Mouse (Mus musculus) testis, adult 2 months (tissue): ENCODE measurements at regions not wholly inside any gene's neighbourhood (a gene's known extent, or its start where the extent isn't known, plus 50 kb on each side); places are given as distances from the start of the nearest gene placed in this dataset.

Source experiments
- H3K27ac ChIP-seq: fragments of 200-500 bp; 2 replicates; pipeline ENCODE4 v1.5.1; 2012; ENCODE audit warnings: low read depth, low read length; ENCODE audit not compliant: control insufficient read depth, insufficient read depth
- H3K27me3 ChIP-seq: fragments of 200-500 bp; 2 replicates; pipeline ENCODE4 v1.6.1; 2012; ENCODE audit warnings: mild to moderate bottlenecking, low read length, moderate library complexity; ENCODE audit not compliant: control insufficient read depth, insufficient read depth
- H3K36me3 ChIP-seq: fragments of 200-500 bp; 2 replicates; pipeline ENCODE4 v1.6.1; 2012; ENCODE audit warnings: mild to moderate bottlenecking, low read length; ENCODE audit not compliant: control insufficient read depth, insufficient read depth
- H3K4me1 ChIP-seq: fragments of 200-500 bp; 2 replicates; pipeline ENCODE4 v1.6.1; 2012; ENCODE audit warnings: low read length; ENCODE audit not compliant: control insufficient read depth, insufficient read depth
- H3K4me3 ChIP-seq: fragments of 200-500 bp; 2 replicates; pipeline ENCODE4 v1.5.1; 2012; ENCODE audit warnings: low read depth, mild to moderate bottlenecking, low read length, moderate library complexity, mixed read lengths; ENCODE audit not compliant: control insufficient read depth
- CTCF ChIP-seq: fragments of 200-500 bp; IDR thresholded peaks from 2 replicates; pipeline ENCODE4 v1.5.1; 2012; ENCODE audit warnings: low read depth, mild to moderate bottlenecking, inconsistent platforms, low read length, moderate library complexity; ENCODE audit not compliant: control insufficient read depth, insufficient read depth, insufficient replicate concordance
- POLR2A ChIP-seq: fragments of 200-500 bp; IDR thresholded peaks from 2 replicates; pipeline ENCODE4 v1.6.1; 2012; ENCODE audit warnings: low read depth, mild to moderate bottlenecking, inconsistent platforms, low read length, moderate library complexity; ENCODE audit not compliant: control insufficient read depth

DNA sequence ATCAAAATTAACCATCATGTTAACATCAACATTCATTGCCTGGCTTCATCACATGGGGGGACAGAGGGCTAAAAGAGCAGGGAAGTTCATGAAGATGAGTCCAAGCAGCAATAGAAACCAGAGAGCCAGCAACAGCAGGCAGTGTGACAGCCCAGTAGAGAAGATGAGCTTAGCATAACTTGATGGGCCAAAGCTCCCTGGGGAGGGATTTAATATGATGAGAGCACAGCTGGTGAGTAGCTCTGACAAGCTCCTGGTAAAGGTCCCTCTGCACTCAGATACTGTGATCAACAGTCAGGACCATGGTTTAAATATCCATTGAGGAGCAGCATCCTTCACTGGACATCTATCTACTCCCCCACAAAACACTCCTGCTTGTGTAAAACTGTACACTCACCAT, 377.2 kb upstream of the Gm10295 start:
- TF ChIP-seq CTCF, result no peak
- TF ChIP-seq POLR2A, result no peak
- Histone ChIP-seq H3K27me3 (no peaks in the 10 kb centered on the region), H3K36me3 (no peaks in the 10 kb centered on the region), H3K27ac (no peak overlapping the region), H3K4me1 (no peaks in the 10 kb centered on the region), H3K4me3 (no peak overlapping the region)

DNA sequence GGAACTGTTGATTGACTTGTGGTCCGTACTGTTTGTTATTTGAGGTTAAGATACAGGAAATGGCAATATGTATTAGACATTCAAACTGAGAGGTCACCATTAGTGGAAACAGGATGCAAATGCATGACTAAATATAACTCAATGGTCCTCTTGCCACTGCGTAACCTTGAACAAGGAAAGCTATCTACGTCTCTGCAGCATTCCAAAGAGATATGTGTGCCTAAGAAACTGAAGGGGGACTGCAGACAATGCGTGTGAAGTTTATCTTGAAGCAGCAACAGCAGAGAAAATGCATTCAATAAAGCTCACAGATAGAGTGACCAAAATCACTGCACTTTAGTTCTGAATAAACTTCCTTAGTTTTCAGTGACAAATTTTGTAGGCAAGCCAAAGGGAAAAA, 356.9 kb upstream of the Gm10295 start:
- TF ChIP-seq CTCF, result no peak
- no peak for TF ChIP-seq POLR2A
- H3K4me3 ChIP-seq, result no peak overlapping the region
- peaks cover 4% of the 10 kb centered on the region for H3K4me1 ChIP-seq
- no peak overlapping the region for H3K27ac ChIP-seq
- H3K36me3 ChIP-seq, result no peaks in the 10 kb centered on the region
- H3K27me3 ChIP-seq, result no peaks in the 10 kb centered on the region

DNA sequence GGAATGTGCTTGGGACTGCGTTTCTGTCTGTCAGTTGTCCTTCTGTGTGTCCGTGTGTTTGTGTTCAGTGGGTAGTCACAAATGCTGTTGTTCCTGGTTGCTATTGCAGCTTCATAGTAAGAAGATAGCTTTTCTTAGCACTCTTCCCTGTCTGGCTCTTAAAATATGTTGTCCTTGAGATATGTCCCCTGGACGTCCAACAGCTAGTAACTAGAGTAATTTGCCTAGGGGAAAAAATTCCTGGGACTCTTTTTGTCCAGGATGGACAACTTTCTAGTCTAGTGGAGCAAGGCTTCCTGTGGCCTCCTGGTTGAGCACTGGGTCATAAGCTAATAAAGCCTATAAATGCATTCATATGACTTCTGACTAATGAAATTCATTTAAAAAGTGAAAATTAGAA, 354.9 kb upstream of the Gm10295 start:
- no peak for TF ChIP-seq POLR2A
- no peak for TF ChIP-seq CTCF
- Histone ChIP-seq H3K36me3 (no peaks in the 10 kb centered on the region), H3K4me3 (no peak overlapping the region; the same call in 1 of the 2 replicates), H3K27me3 (no peaks in the 10 kb centered on the region), H3K27ac (no peak overlapping the region), H3K4me1 (peaks cover 4% of the 10 kb centered on the region)

DNA sequence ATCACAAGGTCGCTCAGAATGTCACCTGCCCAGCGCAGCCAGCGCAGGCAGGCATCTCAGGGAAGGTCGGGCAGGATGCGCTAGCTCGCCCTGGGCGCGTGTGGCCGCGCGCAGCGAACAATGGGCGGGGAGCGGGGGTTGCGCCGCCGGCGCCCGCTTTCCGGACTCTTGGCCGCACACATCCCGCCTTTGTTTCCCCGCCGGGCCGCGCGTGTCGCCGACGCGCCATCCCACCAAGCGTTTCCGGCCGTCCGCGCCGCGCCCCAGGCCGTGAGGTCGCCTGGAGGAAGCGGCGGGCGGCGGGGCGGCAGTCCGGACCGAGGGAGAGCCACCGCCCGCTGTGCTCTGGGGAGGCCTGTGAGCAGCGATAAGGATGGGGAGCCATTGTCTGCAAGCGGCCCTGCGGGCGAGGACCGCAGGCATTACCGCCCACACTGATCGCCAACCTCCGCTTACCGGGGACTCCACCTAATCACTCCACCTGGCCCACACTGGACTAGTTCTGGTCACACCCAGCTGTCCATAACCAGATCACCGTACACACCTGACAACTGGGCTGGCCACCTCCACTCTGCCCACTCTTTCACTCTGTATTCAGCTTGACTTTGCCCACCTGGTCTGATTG, 354.3 kb upstream of the Gm10295 start:
- H3K4me1 ChIP-seq, result peaks cover 4% of the 10 kb centered on the region
- no peak overlapping the region for H3K27ac ChIP-seq
- H3K36me3 ChIP-seq, result no peaks in the 10 kb centered on the region
- H3K27me3 ChIP-seq, result no peaks in the 10 kb centered on the region
- peak overlapping the region; percentile 64 for H3K4me3 ChIP-seq
- TF ChIP-seq POLR2A (no peak), CTCF (no peak)

DNA sequence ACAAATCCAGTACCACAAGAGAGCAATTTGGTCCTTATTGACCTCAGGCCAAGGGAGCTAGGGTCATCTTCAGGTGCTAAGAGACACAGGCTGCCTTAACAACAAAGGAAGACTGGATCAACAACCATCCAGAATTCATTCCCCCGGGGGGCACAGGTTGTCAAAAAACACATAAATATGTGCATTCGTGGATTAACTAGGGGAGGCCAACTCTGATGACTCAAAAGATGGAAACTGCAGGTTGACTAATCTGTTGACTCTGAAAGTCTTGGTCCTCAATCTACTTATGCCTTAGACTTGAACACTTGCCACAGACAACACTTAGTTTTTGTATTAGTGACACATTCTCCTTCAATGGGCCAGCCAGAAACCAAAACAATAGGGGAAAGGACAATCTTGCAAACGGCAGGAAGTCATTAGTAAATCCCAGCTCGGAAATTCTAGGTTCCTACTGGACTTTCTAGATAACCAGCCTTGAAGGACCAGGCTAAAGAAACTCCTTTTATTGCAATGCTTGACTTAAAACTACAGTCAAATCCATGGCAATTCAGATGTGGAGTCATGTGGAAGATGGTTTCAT, 353.5 kb upstream of the Gm10295 start:
- H3K4me1 ChIP-seq, result peaks cover 4% of the 10 kb centered on the region
- H3K27ac ChIP-seq, result no peak overlapping the region
- H3K4me3 ChIP-seq, result no peak overlapping the region
- no peak for TF ChIP-seq CTCF
- TF ChIP-seq POLR2A, result no peak
- no peaks in the 10 kb centered on the region for H3K36me3 ChIP-seq
- H3K27me3 ChIP-seq, result no peaks in the 10 kb centered on the region
